Comparison of ENCODE assay signal across 7 mouse cellular contexts in genomic region chr10:85678635-85679034, GRCm38 (mm10).
DNase-seq lines count a peak whose midpoint lies in the region; ATAC-seq and TF ChIP-seq lines count a peak whose summit lies in the region.

No protein-coding gene starts in this region.

- H3K4me3 ChIP-seq in liver, postnatal 0 days (ENCODE audit: low read depth, low read length) = no peak overlapping the region

- TF ChIP-seq CTCF in liver, postnatal 0 days (IDR thresholded peaks at IDR 0.05; ENCODE audit: low read depth) = peak; percentile 68

- H3K9ac ChIP-seq in liver, postnatal 0 days (replicated peaks) = no peak overlapping the region

- no peaks in the 10 kb centered on the region for H3K27me3 ChIP-seq in liver, postnatal 0 days (ENCODE audit: insufficient read depth, low read length)

- H3K4me1 ChIP-seq in liver, postnatal 0 days (ENCODE audit: insufficient read depth) = no peaks in the 10 kb centered on the region

- no peak for TF ChIP-seq EP300 in liver, postnatal 0 days (IDR thresholded peaks at IDR 0.05; ENCODE audit: low read depth)

- WGBS in liver, postnatal 0 days (ENCODE audit: insufficient replicate concordance) = 20% methylated on average over 4 of the region's 4 CpGs

- H3K4me2 ChIP-seq in liver, postnatal 0 days (ENCODE audit: low read depth, low read length) = no peak overlapping the region

- H3K36me3 ChIP-seq in liver, postnatal 0 days (replicated peaks; ENCODE audit: insufficient read depth, low read length) = no peaks in the 10 kb centered on the region

- H3K9me3 ChIP-seq in liver, postnatal 0 days (ENCODE audit: low read length) = no peaks in the 10 kb centered on the region

- H3K27ac ChIP-seq in liver, postnatal 0 days (ENCODE audit: low read depth) = no peak overlapping the region

- peak; percentile 30 for DNase-seq in ovary, postnatal 36 days (ENCODE audit: low spot score)
- no peak for DNase-seq in ovary, postnatal 10 days (ENCODE audit: low spot score)
- DNase-seq in adrenal gland, postnatal 14 days = peak; percentile 58
- DNase-seq in embryo, embryonic 10 days (ENCODE audit: low spot score) = peak; percentile 58
- DNase-seq in kidney, adult 9 months = peak; percentile 40
- DNase-seq in liver, postnatal 0 days = peak; percentile 61
- DNase-seq in right cerebral cortex, postnatal 4 days = peak; percentile 80

- no peak for ATAC-seq in liver, postnatal 0 days
